Mouse (Mus musculus) thymus, postnatal 14 days (tissue): ENCODE measurements at regions not wholly inside any gene's neighbourhood (a gene's known extent, or its start where the extent isn't known, plus 50 kb on each side); places are given as distances from the start of the nearest gene placed in this dataset.

ENCODE experiments used
- DNase-seq: peaks from one replicate; pipeline ENCODE4 v3.0.0; 2021

DNA sequence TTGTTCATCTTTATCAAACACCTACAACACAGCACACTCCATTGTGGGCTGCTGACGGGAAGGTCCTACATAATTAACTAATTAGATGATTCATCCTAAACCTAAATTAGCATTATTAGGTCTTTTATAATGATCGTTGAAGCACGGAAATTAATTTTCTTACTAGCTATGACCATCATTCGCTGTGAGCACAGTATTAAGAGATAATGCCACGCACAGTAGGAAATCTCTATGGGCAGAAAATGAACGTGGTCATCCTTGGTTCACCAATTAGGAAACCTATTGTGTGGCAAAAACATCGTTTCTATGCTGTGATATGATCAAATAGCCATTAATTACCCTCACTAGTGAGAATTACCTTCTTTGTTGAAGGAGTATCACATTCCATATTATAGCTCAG, 56.4 kb upstream of the Mbip start:
- no peak for DNase-seq
